Mouse (Mus musculus): Measurements from ENCODE around the gene Cys1. TPM values are rescaled to one million over a fixed set of nuclear protein-coding genes. Genes with fewer than 3 reads are reported as not detected.
"Not testable (repeated sequence)": the region's sequence is repeated elsewhere in the genome, so short reads cannot be mapped to it uniquely, and the experiment has no call there.

Cys1 gene
- polyA plus RNA-seq, 1 experiment from 2014 or later, result 1.3 TPM

DNA sequence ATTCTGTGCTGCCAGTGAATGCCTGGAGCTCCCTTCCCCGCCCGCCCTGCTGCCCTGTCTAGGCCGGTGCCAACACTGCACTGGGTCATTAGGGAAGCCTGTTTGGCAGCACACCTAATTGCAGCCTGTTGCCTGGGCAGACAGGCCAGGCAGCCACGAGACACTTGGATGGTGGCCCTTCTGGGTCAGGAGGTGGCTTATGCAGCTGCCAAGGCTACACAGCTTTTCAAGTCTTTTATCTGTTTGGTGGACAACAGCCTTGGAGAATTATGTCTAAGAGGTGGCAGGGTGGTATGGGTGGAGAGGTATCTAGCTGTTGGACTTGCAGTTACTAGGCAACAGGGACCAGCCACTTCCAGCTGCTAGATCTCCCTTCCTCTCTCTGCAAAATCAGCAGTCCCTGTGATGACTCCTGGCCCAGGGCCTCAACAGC, 39.2 kb downstream of the Cys1 start:
- WGBS, result 64% methylated on average over 4 of the region's 4 CpGs
- no peak overlapping the region for H3K9ac ChIP-seq (ENCODE audit: low read length)
- H3K4me3 ChIP-seq (ENCODE audit: low read depth, low read length), result no peak overlapping the region
- no peaks in the 10 kb centered on the region for H3K36me3 ChIP-seq (ENCODE audit: control insufficient read depth, insufficient read depth, low read length)
- H3K4me2 ChIP-seq (ENCODE audit: low read depth), result no peak overlapping the region
- no peaks in the 10 kb centered on the region for H3K9me3 ChIP-seq (ENCODE audit: control insufficient read depth, low read length)
- no peak overlapping the region for H3K27ac ChIP-seq (ENCODE audit: low read depth, low read length)
- ATAC-seq (ENCODE audit: insufficient read depth, low FRiP score, low TSS enrichment), result no peak
- H3K4me1 ChIP-seq (ENCODE audit: control insufficient read depth, insufficient read depth, low read length), result no peaks in the 10 kb centered on the region
- DNase-seq (ENCODE audit: low spot score), result no peak
- H3K27me3 ChIP-seq (ENCODE audit: control insufficient read depth, insufficient read depth, low read length), result no peaks in the 10 kb centered on the region

GRCm38 (mm10) chr12:24638787-24639186, 42.8 kb downstream of the Cys1 start:
- not testable (repeated sequence) for H3K4me1 ChIP-seq (ENCODE audit: control insufficient read depth, insufficient read depth, low read length); H3K9ac ChIP-seq (ENCODE audit: low read length); ATAC-seq (ENCODE audit: insufficient read depth, low FRiP score, low TSS enrichment); H3K36me3 ChIP-seq (ENCODE audit: control insufficient read depth, insufficient read depth, low read length); DNase-seq (ENCODE audit: low spot score); H3K4me2 ChIP-seq (ENCODE audit: low read depth); H3K4me3 ChIP-seq (ENCODE audit: low read depth, low read length); H3K27ac ChIP-seq (ENCODE audit: low read depth, low read length); H3K27me3 ChIP-seq (ENCODE audit: control insufficient read depth, insufficient read depth, low read length); H3K9me3 ChIP-seq (ENCODE audit: control insufficient read depth, low read length)
- WGBS, result 96% methylated on average over 10 of the region's 10 CpGs

- Histone ChIP-seq H3K27me3 (ENCODE audit: control insufficient read depth, insufficient read depth, low read length) (no peaks in the 10 kb centered on the region), H3K27ac (ENCODE audit: low read depth, low read length) (no peak overlapping the region), H3K36me3 (ENCODE audit: control insufficient read depth, insufficient read depth, low read length) (no peaks in the 10 kb centered on the region), H3K4me3 (ENCODE audit: low read depth, low read length) (no peak overlapping the region), H3K9me3 (ENCODE audit: control insufficient read depth, low read length) (no peaks in the 10 kb centered on the region), H3K4me1 (ENCODE audit: control insufficient read depth, insufficient read depth, low read length) (no peaks in the 10 kb centered on the region), H3K4me2 (ENCODE audit: low read depth) (no peak overlapping the region), H3K9ac (ENCODE audit: low read length) (no peak overlapping the region)
- WGBS, result 92% methylated on average over 3 of the region's 3 CpGs
- DNase-seq (ENCODE audit: low spot score), result no peak
- no peak for ATAC-seq (ENCODE audit: insufficient read depth, low FRiP score, low TSS enrichment)
Observed at GRCm38 (mm10) chr12:24634648-24635047, 47.0 kb downstream of the Cys1 start.

DNA sequence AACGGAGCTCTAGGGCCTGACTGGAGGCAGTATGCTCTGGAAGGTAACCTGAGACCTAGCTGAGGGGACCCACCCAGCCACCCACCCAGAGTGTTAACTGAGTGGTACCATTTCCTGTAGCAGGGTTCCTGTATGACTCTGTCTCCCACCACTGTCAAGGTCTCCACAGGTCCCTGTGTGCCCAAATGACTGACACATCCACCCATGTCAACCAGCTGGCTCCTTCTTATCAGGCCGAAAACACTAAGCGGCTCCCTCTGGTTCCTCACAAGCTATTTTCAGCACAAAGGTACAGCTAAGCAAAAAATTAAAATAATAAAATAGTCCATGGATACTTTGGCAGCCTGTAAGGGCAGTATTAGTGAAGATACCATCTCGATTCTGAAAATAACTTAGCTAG, 47.4 kb downstream of the Cys1 start:
- Histone ChIP-seq H3K27me3 (ENCODE audit: control insufficient read depth, insufficient read depth, low read length) (no peaks in the 10 kb centered on the region), H3K4me2 (ENCODE audit: low read depth) (no peak overlapping the region), H3K36me3 (ENCODE audit: control insufficient read depth, insufficient read depth, low read length) (no peaks in the 10 kb centered on the region), H3K4me1 (ENCODE audit: control insufficient read depth, insufficient read depth, low read length) (no peaks in the 10 kb centered on the region), H3K9ac (ENCODE audit: low read length) (no peak overlapping the region), H3K27ac (ENCODE audit: low read depth, low read length) (no peak overlapping the region), H3K9me3 (ENCODE audit: control insufficient read depth, low read length) (no peaks in the 10 kb centered on the region), H3K4me3 (ENCODE audit: low read depth, low read length) (no peak overlapping the region)
- no peak for ATAC-seq (ENCODE audit: insufficient read depth, low FRiP score, low TSS enrichment)
- no peak for DNase-seq (ENCODE audit: low spot score)
- WGBS, result 85% methylated on average over 4 of the region's 4 CpGs

DNA sequence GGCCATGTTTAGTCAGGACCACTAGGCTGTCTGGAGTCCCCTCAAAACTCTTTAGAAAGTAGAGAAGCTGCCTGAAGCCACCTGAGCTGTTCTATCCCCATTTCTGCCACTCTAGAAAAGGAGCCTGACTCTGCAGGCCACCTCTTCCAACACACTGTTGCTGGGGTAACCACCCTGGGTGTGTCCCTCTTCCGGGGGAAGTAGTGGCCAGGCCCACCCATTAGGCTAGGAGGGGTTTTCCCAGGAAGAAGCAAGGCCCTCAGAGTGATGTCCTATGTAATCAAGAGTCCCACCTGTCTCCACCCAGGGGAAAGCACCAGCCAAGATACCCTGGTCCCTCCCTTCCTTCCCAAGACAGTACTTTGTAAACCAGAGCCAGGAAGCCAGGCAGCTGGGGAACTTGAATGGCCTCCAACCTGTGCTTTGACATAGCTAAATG, 47.8 kb downstream of the Cys1 start:
- 67% methylated on average over 1 of the region's 1 CpGs for WGBS
- no peak for DNase-seq (ENCODE audit: low spot score)

GRCm38 (mm10) chr12:24632404-24632803, 49.2 kb downstream of the Cys1 start:
- Histone ChIP-seq H3K4me1 (ENCODE audit: control insufficient read depth, insufficient read depth, low read length) (no peaks in the 10 kb centered on the region), H3K4me3 (ENCODE audit: low read depth, low read length) (no peak overlapping the region), H3K9ac (ENCODE audit: low read length) (no peak overlapping the region), H3K27ac (ENCODE audit: low read depth, low read length) (no peak overlapping the region), H3K27me3 (ENCODE audit: control insufficient read depth, insufficient read depth, low read length) (no peaks in the 10 kb centered on the region), H3K4me2 (ENCODE audit: low read depth) (no peak overlapping the region), H3K36me3 (ENCODE audit: control insufficient read depth, insufficient read depth, low read length) (no peaks in the 10 kb centered on the region), H3K9me3 (ENCODE audit: control insufficient read depth, low read length) (no peaks in the 10 kb centered on the region)
- ATAC-seq (ENCODE audit: insufficient read depth, low FRiP score, low TSS enrichment) (no peak), DNase-seq (ENCODE audit: low spot score) (no peak)
- WGBS, result 61% methylated on average over 4 of the region's 4 CpGs

More for the DNA sequence above, 47.8 kb downstream of the Cys1 start:
- no peak for ATAC-seq (ENCODE audit: insufficient read depth, low FRiP score, low TSS enrichment)
- H3K4me2 ChIP-seq (ENCODE audit: low read depth), result no peak overlapping the region
- no peaks in the 10 kb centered on the region for H3K27me3 ChIP-seq (ENCODE audit: control insufficient read depth, insufficient read depth, low read length)
- no peaks in the 10 kb centered on the region for H3K9me3 ChIP-seq (ENCODE audit: control insufficient read depth, low read length)
- H3K36me3 ChIP-seq (ENCODE audit: control insufficient read depth, insufficient read depth, low read length), result no peaks in the 10 kb centered on the region
- no peak overlapping the region for H3K9ac ChIP-seq (ENCODE audit: low read length)
- no peak overlapping the region for H3K4me3 ChIP-seq (ENCODE audit: low read depth, low read length)
- no peaks in the 10 kb centered on the region for H3K4me1 ChIP-seq (ENCODE audit: control insufficient read depth, insufficient read depth, low read length)
- H3K27ac ChIP-seq (ENCODE audit: low read depth, low read length), result no peak overlapping the region

DNA sequence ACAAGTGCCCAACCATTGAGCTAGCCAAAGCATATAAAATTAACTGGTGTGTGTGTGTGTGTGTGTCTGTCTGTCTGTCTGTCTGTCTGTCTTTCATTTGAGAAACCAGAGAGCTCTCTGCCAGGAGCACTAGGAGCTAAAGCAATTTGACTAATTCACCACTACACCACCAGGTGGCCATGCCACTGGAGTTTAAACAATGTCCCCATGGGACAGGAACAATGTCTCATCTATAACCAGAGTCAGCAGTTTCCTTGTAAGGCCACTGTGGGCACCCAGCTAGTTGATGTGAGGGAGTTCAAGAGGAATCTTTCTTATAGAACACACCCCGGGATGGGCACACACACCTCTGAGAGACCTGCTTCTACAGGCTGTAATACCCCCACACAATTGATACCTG, 51.4 kb downstream of the Cys1 start:
- no peak overlapping the region for H3K4me3 ChIP-seq (ENCODE audit: low read depth, low read length)
- no peak overlapping the region for H3K27ac ChIP-seq (ENCODE audit: low read depth, low read length)
- H3K4me1 ChIP-seq (ENCODE audit: control insufficient read depth, insufficient read depth, low read length), result no peaks in the 10 kb centered on the region; the same call in 1 of the 2 replicates
- H3K36me3 ChIP-seq (ENCODE audit: control insufficient read depth, insufficient read depth, low read length), result no peaks in the 10 kb centered on the region
- no peak for DNase-seq (ENCODE audit: low spot score)
- no peak overlapping the region for H3K4me2 ChIP-seq (ENCODE audit: low read depth)
- H3K9ac ChIP-seq (ENCODE audit: low read length), result no peak overlapping the region
- H3K9me3 ChIP-seq (ENCODE audit: control insufficient read depth, low read length), result no peaks in the 10 kb centered on the region
- WGBS, result 86% methylated on average over 1 of the region's 1 CpGs
- no peaks in the 10 kb centered on the region for H3K27me3 ChIP-seq (ENCODE audit: control insufficient read depth, insufficient read depth, low read length)
- no peak for ATAC-seq (ENCODE audit: insufficient read depth, low FRiP score, low TSS enrichment)

DNA sequence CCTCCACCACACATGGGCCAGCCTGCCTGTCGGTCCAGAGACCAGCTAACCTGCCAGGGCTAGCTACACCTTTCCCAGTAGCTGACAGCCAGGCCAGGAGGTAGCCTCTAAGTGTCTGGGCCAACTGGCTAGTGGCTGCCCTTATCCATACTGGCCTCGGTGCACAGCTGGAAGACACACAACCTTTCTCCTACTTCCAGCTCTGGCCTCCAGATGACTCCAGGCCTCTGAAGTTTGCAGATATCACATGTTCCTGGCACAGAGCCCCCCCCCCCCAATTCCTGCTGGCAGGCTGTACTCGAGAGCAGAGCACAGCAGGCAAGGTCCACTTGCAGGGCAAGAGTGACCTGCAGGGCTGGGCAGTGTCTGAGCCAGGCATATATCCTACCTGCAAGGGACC, 54.4 kb downstream of the Cys1 start:
- DNase-seq (ENCODE audit: low spot score) (no peak), ATAC-seq (ENCODE audit: insufficient read depth, low FRiP score, low TSS enrichment) (no peak)
- Histone ChIP-seq H3K4me2 (ENCODE audit: low read depth) (no peak overlapping the region), H3K9me3 (ENCODE audit: control insufficient read depth, low read length) (no peaks in the 10 kb centered on the region), H3K36me3 (ENCODE audit: control insufficient read depth, insufficient read depth, low read length) (no peaks in the 10 kb centered on the region), H3K27ac (ENCODE audit: low read depth, low read length) (no peak overlapping the region), H3K27me3 (ENCODE audit: control insufficient read depth, insufficient read depth, low read length) (no peaks in the 10 kb centered on the region), H3K9ac (ENCODE audit: low read length) (no peak overlapping the region), H3K4me1 (ENCODE audit: control insufficient read depth, insufficient read depth, low read length) (peaks cover 5% of the 10 kb centered on the region; the same call in 1 of the 2 replicates), H3K4me3 (ENCODE audit: low read depth, low read length) (no peak overlapping the region)
- 63% methylated on average over 3 of the region's 3 CpGs for WGBS

DNA sequence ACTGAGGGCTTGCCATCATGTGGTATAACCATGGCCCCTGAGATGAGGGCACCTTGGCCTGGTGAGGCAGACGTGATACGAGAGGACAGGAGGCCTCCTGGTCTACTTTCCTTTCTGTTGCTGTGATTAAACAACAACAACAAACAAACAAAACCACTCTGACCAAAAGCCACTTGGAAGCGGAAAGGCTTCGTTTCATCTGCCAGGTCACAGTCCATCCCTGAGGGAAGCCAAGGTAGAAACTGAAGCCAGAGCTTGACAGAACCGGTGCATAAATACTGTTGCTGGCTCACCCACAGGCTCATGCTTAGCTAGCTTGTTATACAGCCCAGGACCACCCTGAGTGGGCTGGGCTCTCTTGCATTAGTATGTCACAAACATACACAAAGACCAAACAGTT, 55.2 kb downstream of the Cys1 start:
- H3K36me3 ChIP-seq (ENCODE audit: control insufficient read depth, insufficient read depth, low read length), result no peaks in the 10 kb centered on the region
- peaks cover 5% of the 10 kb centered on the region; the same call in 1 of the 2 replicates for H3K4me1 ChIP-seq (ENCODE audit: control insufficient read depth, insufficient read depth, low read length)
- 92% methylated on average over 5 of the region's 5 CpGs for WGBS
- no peak overlapping the region for H3K4me2 ChIP-seq (ENCODE audit: low read depth)
- no peak overlapping the region for H3K4me3 ChIP-seq (ENCODE audit: low read depth, low read length)
- H3K9ac ChIP-seq (ENCODE audit: low read length), result no peak overlapping the region
- ATAC-seq (ENCODE audit: insufficient read depth, low FRiP score, low TSS enrichment) (no peak), DNase-seq (ENCODE audit: low spot score) (no peak)
- H3K27me3 ChIP-seq (ENCODE audit: control insufficient read depth, insufficient read depth, low read length), result no peaks in the 10 kb centered on the region
- no peaks in the 10 kb centered on the region for H3K9me3 ChIP-seq (ENCODE audit: control insufficient read depth, low read length)
- H3K27ac ChIP-seq (ENCODE audit: low read depth, low read length), result no peak overlapping the region
